Mouse (Mus musculus): ENCODE data around the gene Hrh3.

Hrh3 gene

DNA sequence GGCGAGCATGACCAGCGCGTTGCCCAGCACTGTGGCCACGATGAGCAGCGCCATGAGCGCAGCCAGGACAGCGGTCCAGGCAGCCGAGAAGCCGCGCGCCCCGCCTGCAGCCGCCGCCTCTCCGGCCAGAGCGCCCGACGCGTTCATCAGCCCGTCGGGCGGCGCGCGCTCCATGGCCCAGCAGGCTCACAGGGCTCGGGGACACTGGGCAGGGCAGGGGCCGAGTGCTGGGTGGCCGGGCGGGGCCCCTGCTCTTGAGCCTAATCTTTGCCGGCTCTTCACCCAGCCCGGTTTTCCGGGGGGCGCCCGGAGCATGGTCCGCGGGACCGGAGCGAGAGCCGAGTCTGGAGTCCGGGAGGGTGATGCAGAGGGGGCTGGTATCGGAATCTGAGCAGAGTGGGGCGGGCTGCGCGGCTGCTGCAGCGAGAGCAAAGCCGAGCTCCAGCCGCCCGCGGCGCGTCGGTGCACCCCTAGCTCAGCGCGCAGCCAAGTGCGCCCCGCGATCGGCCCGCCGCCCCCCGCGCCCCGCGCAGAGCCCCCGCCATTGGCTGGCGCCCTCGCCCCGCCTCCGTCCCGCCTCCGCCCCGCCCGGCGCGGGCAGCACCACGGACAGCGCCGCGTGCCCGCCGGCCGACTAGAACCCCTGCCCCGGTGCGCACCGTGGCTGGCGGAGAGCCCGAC, at the start of gene Hrh3:
Gene Hrh3 (minus strand): TSS at position 511 of the 681 bp plus-strand sequence.
- DNase-seq (ENCODE audit: low spot score in 2 of 2): peak in 1 of 2 experiments; percentile 56

DNA sequence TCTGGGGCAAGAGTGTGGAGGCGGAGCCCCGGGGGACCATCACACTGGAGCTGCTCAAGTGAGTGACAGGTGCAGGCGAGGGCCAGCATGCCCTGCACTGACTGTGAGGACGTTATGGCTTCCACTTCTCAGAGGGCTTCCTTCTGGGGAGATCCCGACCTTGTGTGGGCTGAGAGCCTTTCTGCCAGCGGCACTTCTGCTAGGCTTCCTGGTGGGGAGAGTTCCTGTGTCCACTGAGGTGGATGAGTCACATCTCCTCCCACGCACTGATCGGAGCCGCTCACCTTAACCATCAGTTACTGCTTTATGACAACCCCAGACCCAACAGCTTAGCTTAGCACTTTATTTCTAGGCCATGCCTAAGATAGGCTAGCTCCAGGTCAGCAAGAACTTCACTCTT, 44.3 kb upstream of the Hrh3 start:
- no peak for DNase-seq (ENCODE audit: low spot score in 2 of 2)

DNA sequence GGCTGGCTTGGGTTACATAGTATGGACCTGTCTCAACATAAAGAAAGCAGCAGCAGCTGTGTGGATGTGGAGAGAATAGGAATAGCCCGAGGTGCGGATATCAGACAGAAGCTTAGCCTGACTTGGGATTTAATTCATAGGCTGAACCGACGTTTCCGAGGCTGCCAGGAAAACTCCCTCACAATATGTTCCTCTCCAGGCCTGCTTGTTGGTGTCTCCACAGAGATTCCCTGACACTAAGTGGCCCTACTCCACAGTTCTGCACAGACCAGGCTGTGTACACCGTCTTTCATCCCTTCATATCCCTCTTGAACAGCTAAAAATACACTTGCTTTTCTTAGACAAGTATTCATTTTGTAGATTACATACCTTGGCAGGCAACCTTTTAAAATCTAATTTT, 43.1 kb upstream of the Hrh3 start:
- DNase-seq (ENCODE audit: low spot score in 2 of 2): no peak

DNA sequence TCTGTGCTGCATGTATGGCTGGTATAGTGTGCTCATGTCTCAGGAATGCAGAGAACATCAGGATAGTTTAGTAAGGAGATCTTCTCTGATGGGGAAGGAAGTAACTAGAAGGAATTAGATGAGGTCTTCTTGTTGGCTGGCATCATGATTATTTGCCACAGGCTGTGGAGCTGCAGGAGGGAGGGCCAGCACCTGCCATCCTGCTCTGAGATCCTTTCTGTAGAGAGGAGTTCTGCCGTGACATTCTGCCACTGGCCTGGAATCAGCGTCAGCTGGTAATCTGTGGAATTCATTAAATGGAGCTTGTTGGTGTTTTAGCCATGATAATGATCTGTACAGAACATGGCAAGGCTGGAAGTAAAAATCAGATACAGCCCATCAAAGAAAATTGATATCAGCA, 41.8 kb upstream of the Hrh3 start:
- no peak for DNase-seq (ENCODE audit: low spot score in 2 of 2)

DNA sequence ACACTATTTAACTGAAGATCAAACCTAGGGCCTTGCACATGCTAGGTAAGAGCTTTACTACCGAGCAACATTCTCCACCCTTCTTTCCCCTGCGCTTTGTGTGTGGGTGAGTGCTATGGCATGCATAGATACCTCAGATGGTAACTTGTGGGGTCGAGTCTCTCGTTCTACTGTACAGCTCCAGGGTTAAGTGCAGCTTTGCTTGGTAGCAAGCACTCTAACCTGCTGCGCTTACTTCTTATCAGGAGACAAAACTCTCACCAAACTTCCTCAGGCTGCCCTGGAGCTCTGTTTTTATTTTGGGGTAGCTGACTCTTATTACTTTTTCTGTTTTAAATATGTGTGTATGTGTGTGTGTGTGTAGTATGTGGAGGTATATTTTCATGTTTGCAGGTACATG, 31.1 kb upstream of the Hrh3 start:
- DNase-seq (ENCODE audit: low spot score in 2 of 2): no peak

DNA sequence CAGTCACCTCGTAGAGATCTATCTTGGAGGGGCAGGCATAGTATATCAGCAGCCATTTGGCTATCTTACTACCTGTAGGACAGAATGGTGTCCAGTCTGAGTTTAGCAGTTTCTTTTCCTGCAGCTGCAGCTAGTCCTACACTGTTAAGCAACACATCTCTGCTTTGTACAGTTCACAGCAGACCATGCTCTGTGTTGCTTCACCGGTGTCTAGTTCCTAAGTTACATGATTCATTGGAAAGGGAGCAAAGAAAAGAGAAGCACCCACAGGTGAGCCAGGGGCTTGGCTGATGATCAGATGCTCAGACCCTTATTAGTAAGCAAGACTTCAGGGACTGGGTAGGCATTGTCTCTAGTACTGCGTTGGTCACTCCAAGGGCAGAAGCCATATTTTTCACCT, 29.6 kb upstream of the Hrh3 start:
- no peak for DNase-seq (ENCODE audit: low spot score in 2 of 2)

DNA sequence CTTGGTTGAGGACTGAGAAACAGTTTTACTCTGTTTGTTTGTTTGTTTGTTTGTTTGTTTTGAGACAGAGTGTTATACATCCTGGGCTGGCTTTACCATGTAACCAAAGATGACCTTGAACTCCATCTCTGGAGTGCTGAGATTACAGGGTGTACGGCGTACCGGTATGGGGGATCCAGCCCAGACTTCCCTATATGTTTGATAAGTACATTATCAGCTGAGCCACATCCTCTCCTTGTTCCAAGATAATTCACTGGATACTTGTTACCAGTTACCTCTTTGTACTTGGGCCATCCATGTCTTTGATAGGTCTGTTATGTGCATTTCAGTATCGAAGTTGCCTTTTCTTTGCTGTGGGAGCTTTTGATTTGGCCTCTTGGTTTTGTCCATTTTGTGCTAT, 28.9 kb upstream of the Hrh3 start:
- no peak for DNase-seq (ENCODE audit: low spot score in 2 of 2)

DNA sequence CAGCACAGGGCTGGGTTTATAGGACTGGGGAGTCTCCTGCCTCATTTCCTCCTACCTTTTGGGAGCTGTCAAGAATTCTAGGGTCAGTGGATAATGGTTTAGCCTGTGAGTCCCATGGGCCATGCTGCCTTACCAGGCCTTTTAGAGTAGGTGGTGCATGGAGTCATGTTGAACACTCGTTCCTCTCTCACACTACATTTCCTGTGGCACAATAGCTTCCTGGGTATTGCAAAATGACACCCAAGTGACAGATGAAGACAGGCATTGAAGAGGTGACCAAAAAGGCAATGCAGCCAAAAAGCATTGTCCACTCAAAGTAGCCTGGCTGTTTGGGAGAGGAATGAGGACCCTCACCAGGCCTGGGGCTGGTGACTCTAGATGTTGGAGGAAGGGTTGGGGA, 23.4 kb upstream of the Hrh3 start:
- DNase-seq (ENCODE audit: low spot score in 2 of 2): no peak

DNA sequence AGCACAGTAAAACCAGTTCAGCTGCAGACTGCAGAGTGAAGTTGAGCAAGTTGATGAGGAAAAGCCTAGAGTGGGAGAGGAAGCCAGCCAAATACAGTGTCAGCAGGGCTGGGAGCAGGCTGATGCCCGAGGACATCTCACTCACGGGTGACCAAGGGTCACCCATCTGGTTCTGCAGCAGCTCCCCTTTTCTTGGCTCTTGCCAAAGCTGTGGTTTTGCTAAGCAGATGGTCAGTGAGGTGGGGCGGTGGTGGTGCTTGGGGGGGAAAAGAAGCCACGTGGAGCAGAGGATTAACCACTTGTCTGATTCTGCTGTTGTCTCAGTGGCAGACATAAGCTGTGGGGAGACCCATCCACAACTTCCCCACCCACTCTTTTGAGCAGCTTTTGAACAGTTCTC, 21.9 kb upstream of the Hrh3 start:
- no peak for DNase-seq (ENCODE audit: low spot score in 2 of 2)

DNA sequence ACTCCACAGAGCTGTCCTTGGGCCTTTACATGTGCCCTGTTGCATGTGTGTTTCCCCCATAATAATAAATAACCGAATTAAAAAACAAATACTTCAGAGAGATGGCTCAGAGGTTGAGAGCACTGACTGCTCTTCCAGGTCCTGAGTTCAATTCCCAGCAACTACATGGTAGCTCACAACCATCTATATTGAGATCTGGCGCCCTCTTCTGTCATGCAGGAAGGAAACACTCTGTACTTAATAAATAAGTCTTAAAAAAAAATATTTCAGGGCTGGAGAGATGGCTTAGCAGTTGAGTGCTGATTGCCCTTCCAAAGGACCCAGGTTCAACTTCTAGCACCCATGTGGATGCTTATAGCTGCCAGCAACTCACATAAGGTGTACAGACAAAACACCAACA, 19.9 kb upstream of the Hrh3 start:
- DNase-seq (ENCODE audit: low spot score in 2 of 2): no peak

DNA sequence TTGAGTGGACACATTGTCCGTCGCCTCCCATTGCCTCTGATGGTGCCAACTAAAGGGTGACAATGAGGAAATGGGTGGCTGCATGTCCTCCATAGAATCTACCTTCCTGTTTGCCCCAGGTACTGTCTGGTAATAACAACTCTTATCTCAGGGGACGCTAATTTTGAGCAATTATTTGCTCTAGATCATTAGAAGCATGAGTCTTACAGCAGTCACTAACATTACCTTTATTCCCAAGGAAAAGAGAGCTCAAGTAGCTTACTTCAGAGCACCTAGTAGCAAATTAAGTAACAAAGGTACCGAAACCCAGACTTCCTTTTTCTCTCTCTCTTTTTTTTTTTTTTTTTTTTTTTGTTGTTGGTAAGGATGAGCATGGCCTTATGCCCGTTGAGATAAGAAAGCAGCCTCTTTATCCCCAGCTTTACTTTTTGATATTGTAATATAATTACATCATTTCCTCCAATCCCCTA, 16.0 kb upstream of the Hrh3 start:
- DNase-seq (ENCODE audit: low spot score in 2 of 2): no peak

DNA sequence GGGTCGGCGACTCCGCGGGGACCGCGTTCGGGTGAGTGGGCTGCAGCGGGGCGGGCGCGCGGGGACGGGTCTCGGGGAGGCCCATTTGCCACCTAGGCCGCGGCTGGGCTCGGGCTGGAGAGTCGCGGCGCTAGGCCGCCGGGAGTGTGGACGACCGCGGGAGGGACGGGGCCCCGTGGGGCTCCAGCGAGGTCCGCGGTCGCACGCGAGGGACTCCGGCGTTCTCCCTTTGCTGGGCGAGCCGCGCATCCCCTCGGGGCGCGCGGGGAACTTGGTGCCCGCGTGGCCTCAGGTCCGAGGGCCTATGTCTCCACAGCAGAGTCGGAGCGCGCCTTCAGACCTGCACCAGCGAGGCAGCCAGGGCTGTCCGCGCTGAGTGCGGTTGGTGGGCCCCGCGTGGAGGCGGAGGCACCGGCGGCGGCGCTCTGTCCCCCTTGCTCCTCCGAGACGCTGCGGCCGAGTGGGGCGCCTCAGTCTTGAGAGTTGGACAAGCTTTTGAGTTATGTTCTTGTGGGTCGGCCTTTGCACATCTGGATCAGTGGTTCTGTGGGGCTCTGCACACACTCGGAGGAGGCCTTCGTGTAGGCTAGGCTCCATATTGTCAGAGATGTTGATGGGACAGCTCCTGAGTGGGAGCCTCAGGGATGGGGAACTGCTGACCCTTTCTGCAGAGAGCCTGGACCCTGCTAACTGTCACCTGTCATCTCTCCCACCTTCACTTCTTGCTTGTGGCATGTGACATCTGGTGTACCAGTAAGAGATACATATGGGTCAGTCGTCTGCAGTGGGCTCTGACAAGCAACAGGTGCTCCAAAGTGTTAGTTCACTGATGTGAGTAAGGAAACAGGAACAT, 15.4 kb upstream of the Hrh3 start:
- DNase-seq (ENCODE audit: low spot score in 2 of 2): no peak

DNA sequence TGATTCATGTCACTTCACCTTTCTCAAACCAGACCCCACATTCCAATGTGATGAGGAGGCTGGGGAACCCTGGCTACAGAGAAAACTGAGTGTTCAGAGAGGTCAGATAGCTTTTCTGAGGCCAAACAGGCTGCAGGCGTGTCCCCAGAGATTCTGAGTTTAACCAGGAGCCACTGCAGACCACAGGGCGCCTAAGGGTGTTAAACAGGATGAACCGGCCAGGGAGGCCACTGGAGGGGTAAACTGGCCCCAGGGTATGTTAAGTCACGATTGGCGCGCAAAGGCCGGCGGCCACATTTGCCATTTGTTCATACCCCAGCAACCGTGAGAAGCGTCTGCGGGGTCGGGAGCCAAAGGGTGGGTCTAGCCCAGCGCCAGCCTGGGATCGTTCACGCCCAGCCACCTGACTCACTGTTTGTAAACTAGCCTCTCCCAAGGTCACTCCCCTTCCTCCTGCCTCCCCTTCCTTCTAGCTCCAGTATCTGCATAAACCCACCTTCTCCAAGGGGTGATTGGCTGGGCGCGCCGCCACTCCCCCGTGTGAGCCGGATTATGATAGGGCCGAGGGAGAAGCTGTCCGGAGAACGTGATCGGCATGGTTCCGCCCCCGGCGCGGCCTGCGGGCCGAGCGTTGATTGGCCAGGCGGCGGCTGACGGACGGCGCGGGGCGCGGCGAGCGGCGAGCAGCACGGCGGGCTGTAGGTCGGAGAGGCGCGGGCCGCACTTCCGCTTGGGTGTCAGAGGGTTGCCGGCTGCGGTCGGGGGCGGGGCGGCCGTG, 14.6 kb upstream of the Hrh3 start, which contains the start of gene Osbpl2:
Gene Osbpl2 (plus strand): TSS at position 646 of the 778 bp plus-strand sequence.
- peak; percentile 100 for DNase-seq (ENCODE audit: low spot score in 2 of 2)

DNA sequence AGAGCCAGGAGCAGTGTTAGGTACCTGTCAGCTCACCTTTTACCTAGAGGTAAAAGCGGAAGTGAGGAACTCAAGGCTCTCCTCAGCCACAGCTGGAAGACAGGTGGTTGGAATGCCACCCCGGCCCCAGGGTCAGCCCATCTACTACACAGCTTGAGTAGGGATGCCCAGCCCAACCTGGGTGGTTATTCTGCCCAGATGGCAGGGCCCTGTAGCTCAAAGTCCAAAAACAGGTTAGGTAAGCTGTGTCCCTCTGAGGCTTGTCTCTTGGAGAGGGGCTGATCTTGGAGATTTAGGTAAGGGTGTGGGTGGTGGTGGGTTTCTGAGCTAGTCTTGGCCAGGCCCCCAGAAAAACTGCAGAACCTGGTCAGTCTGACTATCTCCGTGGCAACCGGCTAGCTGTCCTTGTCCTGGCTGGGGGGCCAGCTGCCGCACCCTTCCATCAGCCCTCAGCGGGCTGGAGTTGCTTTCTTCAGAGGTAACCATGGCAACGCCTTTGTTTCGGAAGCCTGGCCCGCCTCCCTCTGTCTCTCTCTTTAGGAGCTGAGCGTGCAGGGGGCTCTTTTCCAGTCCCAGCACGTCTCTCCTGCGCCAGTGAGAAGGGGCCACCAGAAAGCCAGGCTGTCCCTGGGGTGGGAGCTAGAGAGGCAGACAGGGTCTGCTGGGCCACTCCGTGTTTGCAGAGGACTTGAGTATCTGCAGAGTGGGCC, 13.4 kb upstream of the Hrh3 start:
- peak; percentile 47 to 65 for DNase-seq (ENCODE audit: low spot score in 2 of 2)

DNA sequence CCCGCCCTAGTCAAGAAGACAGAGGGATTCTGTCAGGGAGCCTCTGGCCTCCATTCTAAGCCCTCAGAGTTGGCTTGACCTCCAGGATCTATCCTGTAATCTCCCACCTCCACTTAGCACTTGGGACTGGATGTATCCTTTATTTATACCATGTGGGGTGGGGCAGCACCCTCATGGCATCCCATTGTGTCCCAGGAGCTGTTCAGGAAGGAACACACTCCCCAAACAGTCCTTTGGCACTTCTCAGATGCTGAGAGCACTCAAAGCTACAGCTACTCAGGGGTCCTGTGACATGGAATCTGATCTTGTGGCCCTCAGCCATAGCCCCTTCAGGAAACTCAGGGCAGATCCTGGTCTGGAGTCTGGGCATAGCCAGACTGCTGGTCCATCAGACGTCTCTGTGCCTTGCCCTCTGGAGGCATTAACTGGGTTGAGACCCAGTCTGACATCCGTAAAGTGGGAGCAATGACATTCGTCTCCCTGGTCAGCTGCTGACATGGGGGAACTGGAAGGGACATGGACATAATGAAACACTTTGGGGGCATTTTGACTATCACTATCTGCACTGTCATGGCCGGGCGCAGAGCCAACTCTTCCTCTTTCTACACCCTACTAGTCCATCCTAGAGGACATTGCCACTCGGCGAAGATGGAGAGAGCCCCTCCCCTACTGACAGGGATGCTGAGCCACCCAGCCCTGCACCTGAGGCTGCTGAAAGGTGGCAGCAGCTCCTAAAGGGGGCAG, 12.6 kb upstream of the Hrh3 start:
- DNase-seq (ENCODE audit: low spot score in 2 of 2): no peak

DNA sequence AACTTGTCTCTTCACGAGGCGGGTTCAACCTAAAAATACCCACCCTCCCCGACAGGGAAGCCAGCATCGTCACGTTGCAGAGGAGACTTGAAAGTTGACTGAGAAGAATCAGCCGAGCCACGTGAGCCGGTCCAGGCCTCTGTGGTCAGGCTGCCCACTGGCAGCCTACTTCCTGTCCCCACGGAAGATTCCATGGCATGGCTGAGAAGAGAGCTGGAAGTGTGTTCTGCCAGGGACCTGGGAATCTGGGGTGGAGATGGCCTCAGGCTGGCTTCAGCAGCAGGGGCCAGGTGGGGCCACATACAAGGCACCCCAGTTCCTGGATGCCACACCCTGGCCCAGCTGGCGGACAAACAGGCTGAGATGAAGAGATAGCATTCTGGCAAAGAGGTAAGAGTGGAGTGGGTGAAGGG, 11.8 kb upstream of the Hrh3 start:
- no peak for DNase-seq (ENCODE audit: low spot score in 2 of 2)

DNA sequence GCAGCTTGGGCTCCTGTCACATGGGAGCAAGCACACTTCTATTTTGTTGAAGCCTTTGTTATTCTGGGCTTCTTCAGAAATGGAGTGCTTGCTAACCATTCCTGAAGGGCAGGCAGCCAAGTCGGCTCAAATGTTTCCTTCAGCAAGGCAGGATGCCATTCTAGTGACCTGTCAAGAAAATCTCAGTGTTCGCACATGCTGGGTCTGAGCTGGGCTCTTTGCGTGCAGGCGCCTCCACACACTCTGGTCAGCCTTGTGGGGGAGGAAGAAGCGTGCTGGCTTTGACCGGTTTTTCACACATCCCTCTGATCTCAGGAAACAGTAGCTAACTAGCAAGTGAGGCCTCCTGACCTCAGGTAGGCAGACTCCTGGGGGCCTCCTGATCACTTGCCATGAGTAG, 11.0 kb upstream of the Hrh3 start:
- DNase-seq (ENCODE audit: low spot score in 2 of 2): peak; percentile 38 to 45

DNA sequence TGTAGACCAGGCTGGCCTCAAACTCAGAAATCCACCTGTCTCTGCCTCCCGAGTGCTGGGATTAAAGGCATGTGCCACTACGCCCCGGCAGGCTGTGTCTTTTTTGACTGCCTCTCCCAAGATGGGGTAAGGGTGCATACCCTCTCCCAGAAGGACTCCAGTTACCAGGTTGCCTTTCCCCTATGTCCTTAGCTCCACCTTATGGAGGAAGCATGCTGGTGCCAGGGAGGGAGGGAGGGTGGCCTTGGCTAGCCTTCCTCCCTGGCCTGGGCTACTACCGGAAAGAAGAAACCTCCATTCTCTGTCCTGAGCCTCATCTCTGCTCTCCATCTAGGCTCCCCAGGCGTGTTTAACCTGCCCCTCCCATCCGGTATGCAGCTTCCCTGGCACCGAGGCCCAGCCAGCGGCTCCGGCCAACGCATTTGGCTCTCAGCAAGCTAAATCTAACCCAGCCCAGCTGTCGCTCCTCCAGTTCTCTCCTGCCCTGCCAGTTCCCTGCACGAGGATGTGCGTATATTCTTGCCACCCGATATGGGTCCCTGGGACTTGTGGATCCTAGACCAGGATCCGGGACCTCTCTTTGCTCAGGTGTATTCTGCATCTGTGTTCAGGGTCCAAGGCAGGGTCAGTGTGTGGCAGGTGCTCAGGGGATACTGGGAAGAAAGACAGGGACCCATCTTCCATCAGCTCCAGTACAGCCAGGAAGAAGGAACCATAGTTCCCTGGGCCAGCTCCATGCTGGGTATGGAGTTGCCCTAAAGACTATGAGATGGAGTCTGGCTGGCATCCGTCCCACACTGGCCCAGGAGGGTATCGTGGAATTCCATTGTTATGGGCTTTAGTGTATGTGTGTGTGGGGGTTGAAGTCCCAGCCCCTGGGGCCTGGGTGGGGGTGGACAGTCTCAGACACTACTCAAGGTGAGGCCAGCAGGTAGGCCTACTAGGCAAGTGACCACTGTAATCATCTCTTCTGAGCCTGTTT, 9.9 kb upstream of the Hrh3 start:
- peak; percentile 57 to 59 for DNase-seq (ENCODE audit: low spot score in 2 of 2)

DNA sequence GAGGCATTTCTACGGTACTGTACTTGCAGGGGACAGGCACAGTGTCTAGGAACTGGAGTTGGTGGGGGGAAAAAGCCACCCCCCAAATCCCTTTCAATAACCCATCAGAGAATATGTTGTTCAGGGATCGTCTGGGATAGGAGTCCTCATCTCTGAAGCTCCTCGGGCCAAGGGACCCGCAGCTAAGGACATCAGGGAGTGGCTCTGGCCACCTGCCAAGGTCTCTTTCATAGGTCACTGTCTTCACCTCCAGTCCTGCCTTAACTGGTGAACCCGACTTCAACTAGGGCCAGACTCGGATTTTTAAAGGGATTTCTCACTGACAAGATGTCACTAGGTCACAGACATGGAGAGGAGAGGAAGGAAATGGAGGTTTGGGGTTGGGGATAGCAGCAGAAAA, 4.0 kb upstream of the Hrh3 start:
- DNase-seq (ENCODE audit: low spot score in 2 of 2): no peak

DNA sequence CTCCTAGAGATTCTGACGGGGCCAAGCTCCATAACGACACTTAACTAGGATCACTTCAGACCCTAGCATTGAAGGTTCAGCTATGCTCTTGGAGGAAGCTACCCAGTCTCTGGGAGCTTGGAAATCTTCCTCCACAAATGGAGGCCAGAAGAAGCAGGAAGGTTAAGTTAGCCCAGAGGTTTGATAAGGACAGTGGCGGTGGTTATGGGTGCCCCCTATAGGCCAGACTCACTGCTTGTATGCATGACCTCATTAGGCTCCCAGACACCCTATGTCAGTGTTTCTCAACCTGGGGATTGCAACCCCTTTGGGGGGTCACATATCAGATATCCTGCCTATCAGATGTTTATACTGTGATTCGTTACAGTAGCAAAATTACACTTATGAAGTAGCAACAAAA, 2.8 kb upstream of the Hrh3 start:
- no peak for DNase-seq (ENCODE audit: low spot score in 2 of 2)

All from frontal cortex, postnatal 14 days (tissue).